Mouse (Mus musculus) E14TG2a.4 (cell line): Measurements from ENCODE around the gene Tecta.

Experiments used
- CTCF ChIP-seq: conservative IDR thresholded peaks from 2 replicates; pipeline ENCODE4 v1.5.1; 2014; ENCODE audit warnings: low read length
- POU5F1 ChIP-seq: IDR thresholded peaks from 2 replicates; pipeline ENCODE4 v1.6.1; 2014; ENCODE audit warnings: low read length, borderline replicate concordance

DNA sequence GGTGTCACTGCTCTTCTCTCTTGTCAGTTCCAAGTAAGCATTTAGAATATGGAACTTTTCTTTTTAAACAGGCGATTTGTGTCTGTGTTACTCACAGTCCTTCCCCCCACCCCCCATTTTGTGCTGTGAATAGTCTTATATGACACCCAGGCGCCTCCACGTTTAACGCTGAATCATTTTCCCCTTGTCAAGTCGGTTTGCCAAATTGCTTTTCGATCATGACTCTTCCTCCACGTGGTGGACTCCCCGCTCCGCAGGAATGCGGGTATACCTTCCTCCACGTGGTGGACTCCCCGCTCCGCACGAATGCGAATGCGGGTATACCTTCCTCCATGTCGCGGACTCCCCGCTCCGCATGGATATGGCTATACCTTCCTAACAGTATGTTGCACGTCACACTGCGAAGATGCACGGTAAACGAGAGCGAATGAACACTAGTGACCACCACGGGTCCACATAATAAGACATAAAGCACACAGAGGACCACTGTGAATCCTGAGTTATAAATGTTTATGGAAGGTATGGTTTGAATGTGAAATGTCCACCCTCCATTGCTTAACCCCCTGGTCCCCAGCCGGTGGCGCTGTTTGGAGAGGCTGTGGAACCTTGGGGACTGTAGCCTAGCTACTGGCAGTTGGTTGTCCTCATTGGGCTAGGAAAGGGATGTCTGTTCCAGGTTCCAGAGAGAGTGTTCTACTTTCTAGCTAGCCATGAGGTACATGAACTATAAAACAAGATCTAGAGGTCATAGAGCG is 74.9 kb downstream of the Tecta start:
- peak; percentile 20; the same call in 1 of the 2 replicates for TF ChIP-seq CTCF
- TF ChIP-seq POU5F1: no peak
